Mouse (Mus musculus): ENCODE measurements around the gene Itk.

DNA sequence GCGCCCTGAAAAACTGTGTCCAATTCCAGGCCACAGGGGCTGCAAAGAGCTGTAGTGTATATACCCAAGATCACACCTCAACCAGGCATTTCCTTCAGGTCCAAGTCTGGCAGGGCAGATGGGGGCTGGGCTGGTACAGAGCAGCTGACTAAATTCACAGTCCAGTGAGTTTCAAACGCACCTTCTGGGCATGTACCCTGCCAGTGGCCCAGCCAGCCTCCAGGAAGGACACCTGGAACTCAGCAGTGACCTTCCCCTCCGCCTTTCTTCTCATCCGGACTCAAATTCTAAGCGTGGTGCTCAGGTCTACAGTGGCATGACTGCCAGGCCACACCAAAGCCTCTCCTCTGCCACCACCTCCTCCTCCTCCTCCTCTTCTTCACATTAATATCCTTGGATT lies 95.8 kb downstream of the Itk start:
- TF ChIP-seq CTCF (IDR thresholded peaks at IDR 0.05; ENCODE audit: extremely low read depth, insufficient read length, insufficient replicate concordance, low read depth, low read length) (no peak), POLR2A (IDR thresholded peaks at IDR 0.05; ENCODE audit: low read depth, low read length) (no peak)
